Mouse (Mus musculus) adrenal gland, adult (tissue): Measurements from ENCODE around the gene Trpv4.
A peak's percentile ranks its signal among the peaks of the same experiment; 100 is the strongest.

Source experiments
- DNase-seq, 2 experiments: peaks; one replicate each; pipeline ENCODE4 v3.0.0; 2022 to 2023; ENCODE audit warnings: low spot score in 1 of 2; ENCODE audit not compliant: inconsistent age in 2 of 2

The Trpv4 gene

DNA sequence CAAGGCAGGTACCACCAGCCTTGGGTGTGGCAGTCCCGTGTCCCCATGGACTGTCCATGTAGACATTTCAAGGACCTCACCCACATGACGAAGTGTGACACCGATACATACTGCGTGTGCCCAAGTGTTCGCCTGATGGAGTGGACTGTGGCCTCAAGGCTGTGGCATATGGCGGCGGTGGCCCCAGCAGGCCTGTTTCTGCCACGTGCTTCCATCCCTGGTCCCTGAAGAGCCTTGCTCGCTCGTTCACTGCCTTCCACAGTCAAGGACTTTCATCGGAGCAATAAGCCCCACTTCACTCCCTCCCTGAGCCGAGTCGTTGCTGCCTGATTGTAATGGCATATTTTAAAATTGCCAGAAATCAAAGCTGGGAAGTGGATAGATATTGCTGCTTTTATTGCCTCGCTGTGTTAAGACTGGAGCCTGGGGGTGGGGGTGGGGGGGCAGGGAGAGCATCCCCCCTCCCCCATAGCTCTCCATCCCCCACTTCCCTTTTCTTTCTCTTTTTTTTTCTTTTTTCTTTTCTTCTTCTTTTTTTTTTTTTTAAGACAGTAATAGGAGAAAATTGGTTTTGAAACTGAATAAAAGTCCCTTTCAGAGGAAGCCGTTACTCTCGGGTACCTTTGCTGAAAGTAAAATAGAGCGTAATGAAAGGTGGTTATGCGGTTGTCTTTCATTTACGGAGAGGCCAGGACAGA lies 65.6 kb downstream of the Trpv4 start:
- peak; percentile 50 to 69 for DNase-seq

DNA sequence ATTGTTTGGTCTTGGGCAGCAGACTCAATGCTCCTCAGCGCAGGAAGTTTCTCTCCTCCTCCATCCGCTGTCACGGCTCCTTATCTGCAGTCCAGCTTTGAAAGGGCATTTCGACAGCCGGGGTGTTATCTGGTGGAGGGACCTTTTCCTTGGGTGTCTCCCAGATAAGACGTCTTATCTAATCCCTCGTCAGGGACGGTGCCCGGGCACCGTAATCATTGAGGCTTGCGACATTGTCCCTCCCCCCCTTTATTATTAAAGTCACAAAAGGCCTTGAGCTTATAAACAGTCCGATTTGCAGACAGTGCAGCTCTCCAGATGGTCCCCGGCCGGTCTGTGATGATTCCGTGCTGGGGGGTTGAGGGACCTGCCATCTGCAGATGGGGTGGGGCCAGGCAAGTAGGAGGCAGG lies 67.1 kb downstream of the Trpv4 start:
- peak; percentile 76 to 91 for DNase-seq

DNA sequence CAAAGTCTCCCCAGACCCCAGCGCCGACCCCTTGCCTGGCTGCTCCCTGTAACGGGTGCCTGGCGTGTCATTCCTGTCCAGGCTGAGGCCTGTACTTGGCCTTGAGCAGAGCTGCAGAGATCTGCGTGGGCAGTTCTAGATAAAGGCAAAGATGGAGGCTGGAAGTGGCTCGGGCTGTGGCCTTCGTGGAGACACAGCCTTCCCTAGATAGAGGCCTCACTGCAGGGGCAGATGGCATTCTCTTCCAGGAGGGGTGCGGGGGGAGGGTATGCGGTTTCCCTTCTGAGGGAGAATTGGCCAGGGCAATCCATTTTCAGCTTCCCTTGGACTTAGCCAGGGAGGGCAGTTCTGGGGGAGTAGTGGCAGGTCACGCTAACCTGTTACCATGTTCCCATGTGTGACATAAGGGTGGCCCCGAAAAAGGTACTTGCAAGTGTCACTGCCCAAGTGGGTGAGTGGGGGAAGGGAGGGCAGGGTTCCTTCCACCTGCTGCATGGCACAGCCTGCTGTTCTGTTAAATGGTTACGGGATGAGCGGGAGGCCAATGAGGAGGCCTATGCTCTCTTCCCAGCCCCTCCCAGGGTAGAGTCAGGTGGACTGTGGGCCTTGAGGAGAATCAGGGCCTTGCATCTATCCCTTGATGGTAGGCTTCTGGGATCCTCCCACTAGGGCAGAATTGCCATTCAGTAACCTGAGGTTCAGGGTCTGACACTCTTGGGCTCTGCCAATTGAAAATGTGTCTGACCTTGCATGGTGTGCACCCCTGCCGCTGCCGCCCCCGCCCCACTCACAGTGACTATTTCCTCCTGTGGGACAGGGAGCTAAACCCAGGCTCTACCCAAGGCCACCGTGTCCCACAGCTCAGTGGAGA lies 67.9 kb downstream of the Trpv4 start:
- DNase-seq, result peak; percentile 66 to 71

DNA sequence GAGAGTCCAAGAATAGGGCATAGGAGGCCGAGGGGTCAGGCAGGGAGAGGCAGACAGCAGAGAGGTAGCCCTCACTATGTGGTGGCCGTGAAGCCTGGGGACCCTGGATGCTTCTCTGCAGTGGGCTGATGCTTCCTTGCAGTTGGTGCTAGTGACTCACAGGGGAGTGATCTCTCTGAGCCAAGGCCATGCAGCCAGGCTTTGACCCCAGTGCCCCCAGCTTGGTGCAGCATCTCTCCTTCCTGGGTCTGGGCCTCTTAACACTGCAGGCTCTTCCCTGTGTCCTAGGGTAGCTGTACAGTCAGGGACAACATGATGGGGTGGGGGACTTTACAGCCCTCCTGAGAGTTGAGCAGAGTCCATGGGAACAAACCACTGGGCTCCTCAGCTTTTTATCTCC lies 68.8 kb downstream of the Trpv4 start:
- DNase-seq, result peak; percentile 58 to 74

DNA sequence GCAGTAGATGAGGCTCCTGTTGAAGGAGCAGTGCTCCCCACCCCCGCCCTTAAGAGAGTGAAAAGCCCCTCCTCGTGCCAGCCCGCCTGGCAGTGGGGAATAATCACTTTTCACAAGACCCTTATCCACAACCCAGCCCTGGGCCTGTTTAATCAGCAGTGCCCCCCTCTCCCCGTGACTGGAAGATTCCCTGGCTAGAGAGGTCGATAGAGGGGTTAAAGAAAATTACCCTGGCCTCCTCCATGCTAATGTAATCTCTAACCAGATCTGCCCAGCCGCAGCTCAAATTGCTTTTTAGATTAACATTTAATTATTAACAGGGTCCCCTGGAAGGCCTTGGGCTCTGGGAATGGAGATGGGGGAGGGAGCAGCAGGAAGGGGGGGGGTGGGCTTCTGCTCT lies 69.2 kb downstream of the Trpv4 start:
- no peak for DNase-seq

DNA sequence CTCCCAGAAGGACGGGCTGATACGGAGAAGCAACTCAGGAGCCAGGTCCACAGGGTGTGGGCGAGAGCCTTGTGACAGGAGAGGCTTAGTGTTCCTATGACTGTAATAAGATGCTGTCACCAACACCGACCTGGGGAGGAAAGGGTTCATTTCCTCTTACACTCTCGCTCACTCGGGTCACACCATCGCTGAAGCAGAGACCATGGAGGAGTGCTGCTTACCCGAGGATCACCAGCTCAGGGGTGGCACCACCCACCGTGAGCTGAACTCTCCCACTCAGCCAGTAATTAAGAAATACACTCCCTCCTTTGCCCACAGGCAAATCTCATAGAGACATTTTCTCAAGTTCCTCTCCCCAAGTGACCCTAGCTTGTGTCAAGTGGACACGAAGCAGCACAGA lies 69.8 kb downstream of the Trpv4 start:
- DNase-seq, result no peak

DNA sequence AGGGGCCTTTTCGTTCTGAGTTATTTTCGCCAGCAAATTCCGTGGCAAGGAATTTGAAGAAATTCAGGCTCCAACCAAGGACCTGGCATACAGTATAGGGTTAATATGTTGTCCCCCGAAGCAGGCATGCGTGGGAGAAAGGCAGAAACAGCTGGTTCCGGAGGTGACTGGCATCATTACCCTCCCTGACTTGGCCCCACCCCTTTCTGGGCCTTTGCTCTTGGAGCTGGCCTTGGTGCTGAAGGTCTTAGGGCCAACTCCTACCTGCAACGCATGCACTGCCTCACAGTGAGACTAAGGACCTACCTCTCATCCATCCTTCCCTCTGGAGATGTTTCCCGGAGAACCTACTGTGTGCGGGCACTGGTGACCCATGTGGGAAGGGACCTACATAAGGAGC lies 70.3 kb downstream of the Trpv4 start:
- peak; percentile 81 to 91 for DNase-seq

DNA sequence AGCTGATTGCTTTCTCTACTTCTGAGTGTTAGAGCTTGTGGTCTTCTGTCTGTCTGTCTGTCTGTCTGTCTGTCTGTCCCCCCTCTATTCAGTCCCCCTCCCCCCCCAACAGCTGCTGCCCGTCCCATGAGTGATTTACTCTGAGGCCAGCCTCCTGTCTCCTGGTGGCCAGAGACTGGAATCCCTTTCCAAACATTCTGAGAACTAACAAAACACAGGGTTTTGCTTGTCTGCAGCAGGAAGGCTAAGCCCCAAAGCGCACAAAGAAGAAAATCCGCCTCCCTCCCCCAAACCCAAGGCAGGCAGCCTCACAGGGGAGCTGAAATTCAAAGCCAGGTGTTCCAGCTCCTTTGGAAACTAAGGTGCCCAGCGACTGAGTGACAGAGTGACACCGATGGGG lies 72.5 kb downstream of the Trpv4 start:
- DNase-seq, result no peak

DNA sequence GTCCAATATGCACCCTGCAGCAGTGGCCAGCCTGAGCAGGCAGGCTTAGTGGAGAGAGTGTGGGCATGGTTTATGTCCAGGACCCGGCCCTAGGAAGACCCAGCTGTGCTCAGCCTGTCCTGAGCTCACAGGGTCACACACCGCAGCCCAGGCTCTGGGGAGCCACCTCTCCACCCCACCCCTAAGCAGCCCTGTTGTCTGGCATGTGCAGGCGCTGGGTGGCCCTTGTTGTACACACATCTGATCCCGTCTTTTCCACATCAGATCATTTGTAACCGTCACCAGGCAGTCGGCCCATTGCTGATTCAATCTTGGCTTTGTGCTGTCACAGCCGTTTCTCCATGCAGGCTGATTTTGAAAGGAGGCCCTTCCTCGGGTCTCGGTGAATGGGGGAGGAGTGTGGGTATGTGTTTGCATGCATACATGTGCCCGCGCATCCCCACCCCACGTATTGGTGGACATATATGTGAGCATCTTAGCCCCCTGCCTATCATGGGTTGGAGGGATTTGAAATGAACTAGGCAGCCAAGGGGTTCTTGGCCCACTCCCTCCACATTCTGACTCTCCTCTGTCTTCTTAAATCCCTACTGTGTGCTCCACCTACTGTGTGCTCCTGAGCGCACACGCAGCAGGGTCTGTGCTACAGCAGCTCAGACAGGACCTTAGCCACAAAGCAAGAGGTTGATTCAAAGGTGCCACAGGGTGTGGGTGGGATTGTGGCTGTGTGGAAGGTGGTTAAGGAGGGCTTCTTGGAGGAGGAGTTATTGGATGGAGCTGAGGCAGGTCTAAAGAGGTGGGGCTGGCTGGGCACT lies 73.7 kb downstream of the Trpv4 start:
- DNase-seq, result peak in 1 of 2 experiments; percentile 72

DNA sequence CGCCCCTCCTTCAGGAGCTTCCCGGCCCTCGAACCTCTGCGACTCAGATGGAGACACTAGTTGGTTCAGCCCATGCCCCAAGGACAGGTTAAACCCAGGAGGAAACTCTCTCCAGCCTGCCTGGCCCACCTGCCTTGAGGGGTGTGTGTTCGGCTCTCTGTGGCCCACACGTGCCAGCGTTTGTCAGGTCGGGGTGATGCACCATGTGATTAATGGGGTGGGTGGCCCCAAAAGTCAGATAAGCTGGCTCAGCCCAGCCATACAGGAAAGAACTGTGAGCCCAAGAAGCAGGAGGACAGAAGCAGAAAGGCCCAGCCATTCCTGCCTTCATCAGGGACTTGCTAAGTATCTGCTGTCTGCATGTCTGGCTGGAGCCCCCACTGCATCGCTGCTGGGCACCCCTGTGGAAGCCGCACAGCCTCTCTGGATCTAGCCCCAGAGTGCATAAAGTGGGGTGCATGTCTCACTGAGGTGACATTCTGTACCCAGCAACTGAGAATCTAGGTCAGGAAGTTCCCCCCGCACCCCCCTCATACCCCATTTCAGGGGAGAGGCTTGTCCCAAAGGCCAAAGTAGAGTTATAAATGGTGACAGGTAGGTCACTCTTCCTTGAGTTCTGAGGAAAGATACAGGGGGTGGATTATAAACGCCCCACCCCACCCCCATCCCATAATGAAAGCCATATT lies 74.6 kb downstream of the Trpv4 start:
- DNase-seq, result peak in 1 of 2 experiments; percentile 54

DNA sequence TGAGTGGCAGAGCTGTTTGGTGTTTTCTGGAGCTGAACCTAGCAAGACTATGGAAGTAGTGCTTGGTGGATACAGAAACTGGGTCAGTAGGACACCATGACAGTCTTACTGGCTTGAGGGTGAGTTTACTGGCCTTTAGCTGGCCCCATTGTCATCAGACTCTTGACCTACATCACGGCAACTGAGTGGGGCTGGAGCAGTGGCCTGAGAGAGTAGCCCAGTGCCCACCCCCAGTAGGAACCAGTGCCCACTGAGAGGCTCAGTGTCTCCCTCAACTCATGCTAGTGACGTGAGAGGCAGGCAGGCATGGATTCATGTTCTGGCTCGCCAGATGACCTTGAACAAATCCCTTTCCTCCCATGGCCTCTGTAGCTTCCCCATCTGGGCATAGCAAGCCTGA lies 75.2 kb downstream of the Trpv4 start:
- DNase-seq, result peak in 1 of 2 experiments; percentile 73

DNA sequence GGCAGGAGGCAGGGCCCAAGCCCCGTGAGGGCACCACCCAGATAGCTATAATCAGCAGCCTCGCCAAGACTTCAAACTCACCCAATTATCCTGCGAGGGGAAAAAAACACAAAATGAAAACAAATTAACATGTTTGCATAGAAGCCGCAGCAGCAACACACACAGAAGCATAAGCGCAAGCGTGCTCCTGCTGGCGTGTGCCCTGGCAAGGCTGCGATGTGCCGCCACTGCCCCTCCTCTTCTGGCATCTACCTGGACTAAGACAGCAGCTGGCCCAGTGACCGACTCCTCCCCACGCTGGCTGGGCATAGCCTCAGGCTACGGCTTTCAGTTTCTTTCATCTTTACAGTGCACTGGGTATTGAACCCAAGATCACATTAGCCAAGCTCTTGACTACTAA lies 76.7 kb downstream of the Trpv4 start:
- DNase-seq, result peak; percentile 50 to 77

DNA sequence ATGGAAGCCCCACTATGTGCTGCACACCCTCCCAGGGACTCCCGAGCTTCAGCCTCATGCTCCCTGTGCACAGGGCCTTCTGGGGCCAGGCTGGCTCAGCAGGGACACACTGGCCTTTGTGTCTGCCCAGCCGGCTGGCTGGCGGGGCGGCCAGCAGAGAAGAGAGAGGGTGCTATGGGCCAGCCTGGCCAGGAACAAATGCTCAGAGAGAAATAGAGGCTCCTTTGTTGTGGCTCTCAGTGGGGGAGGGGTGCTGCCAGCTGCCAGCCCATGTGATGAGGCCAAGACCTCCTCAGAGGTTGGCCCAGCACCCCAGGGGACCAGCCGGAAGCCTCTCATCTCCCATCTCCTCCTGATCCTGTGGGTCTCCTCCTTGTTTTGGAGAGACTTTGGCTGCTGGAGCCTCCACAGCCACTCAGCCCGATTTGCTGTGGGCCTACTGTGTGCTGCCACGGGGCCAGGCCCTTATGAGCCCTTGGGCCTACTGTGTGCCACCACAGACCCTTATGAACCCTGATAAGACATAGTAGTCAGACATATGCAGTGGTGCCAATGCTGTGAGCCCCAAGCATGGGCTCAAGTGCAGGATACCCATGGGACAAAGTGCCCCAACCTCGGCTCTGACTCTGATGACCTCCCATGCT lies 78.4 kb downstream of the Trpv4 start:
- DNase-seq, result no peak

DNA sequence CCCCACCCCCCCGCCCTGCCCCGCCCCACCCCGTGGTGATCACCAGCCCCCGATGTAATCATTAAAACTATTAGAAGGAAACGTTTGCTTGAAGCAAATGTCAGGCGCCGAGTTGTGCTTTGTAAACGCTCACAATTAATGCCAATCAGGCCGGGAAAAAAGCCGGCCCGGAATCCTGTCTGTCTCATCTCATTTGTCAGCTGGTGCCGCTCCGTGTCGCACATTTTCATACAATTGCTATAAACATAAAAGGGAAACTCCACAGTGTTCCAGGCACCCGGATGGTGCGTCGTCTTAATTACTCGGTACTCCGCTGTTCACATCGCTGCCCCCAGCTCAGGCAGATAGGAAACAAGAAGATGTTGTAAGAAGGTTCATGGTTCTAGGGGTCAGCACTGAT lies 79.9 kb downstream of the Trpv4 start:
- no peak for DNase-seq

DNA sequence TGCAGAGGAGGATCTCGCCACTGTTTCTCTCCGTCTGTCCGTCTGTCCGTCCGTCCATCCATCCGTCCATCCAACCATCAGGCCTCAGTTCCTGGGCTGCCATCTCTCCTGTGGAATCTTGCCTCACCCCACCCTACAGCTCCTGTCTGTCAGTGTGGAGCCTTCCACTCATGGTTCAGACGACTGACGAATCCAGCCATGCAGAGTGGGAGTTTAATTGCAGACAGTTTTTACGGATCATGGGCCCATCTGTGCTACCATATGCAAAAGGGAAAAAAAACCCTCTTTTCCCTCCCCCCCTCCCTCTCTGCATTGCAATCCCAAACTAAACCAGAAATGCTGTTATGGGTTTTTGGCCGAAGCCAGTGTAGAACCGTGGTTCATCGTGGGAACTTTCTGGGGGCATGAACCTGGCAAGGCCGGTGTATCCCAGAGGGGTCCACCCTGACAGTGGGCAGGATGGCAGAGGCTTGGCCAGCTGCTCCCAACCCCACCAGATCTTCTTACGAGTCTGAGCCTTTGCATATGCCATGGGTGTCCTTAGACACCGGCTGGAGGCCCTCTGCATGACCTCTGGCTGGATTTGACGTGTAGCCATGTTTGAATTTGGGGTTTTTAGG lies 82.1 kb downstream of the Trpv4 start:
- no peak for DNase-seq

DNA sequence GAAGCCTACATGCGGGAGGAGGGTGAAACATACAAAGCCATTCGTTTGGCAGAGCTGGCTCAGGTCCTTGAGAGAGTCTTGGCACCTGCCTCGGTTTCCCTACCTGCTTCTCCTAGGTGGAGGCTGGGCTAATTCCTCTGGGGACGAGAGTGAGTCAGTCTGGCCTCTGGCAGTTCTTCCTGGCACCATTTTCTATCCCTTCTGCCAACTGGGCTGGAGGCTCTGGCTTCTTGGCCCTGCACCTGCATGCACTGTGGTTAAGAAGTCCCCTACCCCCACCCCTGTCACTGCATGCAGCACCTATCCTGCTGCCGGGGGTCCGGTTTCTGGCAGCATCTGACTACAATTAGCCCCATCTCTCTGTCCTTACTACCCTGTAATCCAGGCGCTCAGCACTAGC lies 82.7 kb downstream of the Trpv4 start:
- peak; percentile 72 to 90 for DNase-seq

DNA sequence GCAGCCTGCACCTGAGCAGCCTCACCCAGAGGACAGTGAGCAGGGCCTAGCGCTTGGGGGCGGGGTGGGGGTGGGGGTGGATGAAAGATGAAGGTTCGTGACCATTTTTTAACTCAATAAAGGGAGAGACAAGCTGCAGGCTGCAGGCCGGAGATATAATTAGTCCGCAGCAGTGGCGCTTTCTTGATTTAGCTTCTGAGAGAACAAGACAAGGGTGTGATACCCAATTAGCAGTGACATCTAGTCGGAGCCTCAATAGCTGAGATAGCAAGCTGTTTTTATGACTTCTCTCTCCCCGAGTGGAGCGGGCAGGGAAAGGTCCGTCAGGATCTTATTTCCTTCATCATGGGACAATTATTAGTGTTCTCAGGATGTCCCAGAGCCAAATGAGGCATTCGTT lies 83.2 kb downstream of the Trpv4 start:
- DNase-seq, result no peak

DNA sequence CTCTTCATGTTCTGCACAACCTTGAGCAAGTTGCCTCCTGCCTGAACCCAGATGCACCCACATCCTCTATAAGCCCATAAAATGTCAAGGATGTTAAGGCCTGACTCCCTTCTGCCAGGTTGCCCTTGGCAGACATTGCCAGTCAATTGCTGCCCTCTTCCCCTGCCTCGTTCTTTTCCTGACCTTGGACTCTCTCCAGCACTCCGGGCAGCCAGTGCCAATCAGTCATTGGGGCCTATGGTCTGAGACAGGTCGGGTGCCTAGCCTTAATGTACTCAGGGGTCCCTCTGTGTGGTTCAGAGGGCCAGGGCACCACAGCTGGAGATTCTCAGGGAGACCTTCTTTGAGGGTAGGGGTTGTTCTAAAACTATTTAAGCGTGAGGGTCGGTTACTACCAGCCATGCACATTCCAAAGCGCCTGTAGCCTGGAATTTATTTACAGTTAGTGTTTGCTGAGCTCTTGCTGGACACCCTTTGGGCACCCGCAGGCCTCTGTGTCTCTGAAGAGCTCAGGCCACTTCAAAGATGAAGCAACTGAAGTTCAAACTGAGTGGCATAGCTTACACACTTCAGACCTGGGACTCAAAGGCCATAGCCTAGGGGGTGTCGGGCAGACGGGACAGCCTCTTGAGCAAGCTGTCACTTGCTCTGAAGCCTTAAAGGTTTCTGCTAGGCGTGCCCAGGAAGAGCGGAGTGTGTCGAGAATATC lies 84.1 kb downstream of the Trpv4 start:
- peak; percentile 92 to 96 for DNase-seq

DNA sequence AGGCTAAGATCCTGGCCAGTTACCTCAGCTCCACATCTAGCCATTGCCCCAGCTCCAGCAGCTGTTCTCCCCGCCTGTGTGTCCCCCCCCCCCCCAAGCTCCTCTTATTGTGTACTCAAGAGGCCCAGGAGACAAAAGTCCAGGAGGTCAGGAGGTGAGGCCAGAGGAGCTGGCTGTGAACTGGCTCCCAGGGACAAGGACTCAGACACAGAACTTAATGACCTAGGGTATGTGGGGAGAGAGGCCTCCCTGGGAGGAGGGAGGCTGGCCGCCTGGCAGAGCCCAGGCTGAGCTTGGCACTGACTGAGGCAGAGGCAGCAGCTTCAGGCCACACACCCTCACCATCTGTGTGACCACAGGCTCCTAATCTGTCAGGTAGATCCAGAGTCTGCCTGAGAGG lies 85.2 kb downstream of the Trpv4 start:
- peak; percentile 74 to 84 for DNase-seq
